Mouse (Mus musculus): ENCODE results near the gene Myo15b. TPM values are rescaled to one million over a fixed set of nuclear protein-coding genes. Genes with fewer than 3 reads are reported as not detected.

The Myo15b gene
- 0.67 and 1.0 TPM in 2 replicates for polyA plus RNA-seq (2015; fragmentation: Nextera tagmentation; extraction: Ambion mirVana)

DNA sequence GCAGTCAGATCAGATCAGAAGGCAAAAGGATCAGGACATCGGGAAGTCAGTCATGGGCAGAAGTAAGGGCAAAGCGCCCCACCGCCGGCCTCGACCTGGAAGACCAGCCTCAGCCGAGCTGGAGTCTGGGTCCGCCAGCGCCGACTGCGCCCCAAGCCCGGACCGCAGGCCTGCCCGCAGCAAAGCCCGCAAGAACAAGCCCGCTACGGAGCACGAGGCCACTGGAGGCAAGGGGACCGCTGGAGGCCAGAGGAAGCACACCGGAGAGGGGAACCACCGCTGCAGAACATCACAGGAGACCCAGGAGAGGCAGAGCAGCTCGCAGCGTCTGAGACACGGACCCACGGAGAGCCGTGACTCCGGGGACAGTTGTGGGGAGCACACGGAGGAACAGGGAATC is at the start of gene Myo15b:
Myo15b (plus strand) TSS at position 53 of the 400 bp plus-strand sequence.
- 9% methylated on average over 27 of the region's 27 CpGs for WGBS
- Histone ChIP-seq H3K27me3 (peaks cover 71% of the 10 kb centered on the region), H3K4me1 (peaks cover 13% of the 10 kb centered on the region), H3K36me3 (no peaks in the 10 kb centered on the region), H3K4me2 (peak within 1 kb of the TSS; percentile 66), H3K9me3 (no peaks in the 10 kb centered on the region), H3K9ac (peak within 1 kb of the TSS; percentile 60), H3K4me3 (peak within 1 kb of the TSS; percentile 44), H3K27ac (no peak within 1 kb of the TSS)
- no peak for ATAC-seq (ENCODE audit: insufficient number of reproducible peaks, insufficient read depth, low FRiP score, low TSS enrichment, low read depth)

DNA sequence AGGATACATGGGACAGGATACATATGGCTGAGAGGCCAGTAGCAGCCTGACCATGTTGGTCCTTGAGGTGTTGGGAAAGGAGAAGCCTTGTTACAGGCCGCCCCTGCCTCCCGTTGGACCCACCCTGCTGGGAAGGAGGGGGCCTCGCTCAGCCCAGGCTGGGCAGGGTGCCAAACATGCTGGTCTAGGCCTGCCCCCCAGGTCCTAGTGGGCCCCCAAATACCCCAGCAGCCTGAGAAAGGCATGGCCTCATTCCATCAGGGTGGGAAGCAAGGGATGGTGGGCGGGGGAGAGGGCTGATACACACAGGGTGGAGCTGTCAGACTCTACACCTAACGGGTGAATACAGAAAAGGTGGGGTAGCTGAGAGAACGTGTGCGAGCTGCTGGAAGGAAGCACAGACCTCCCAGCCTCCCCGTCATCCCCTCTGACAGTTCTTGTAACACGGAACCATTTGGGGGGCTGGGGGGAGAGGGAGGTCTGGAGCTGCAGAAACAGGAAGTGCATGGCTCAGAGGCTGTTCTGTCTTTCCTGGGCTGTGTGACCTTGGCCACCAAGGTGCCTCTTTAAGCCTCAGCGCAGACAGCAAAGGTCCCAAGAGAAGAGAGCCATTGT is 49.4 kb upstream of the Myo15b start:
- ATAC-seq (ENCODE audit: insufficient number of reproducible peaks, insufficient read depth, low FRiP score, low TSS enrichment, low read depth): peak; percentile 29; the same call in 1 of the 2 replicates
- H3K27ac ChIP-seq: peak overlapping the region; percentile 80
- WGBS: 30% methylated on average over 10 of the region's 10 CpGs
- H3K9ac ChIP-seq: peak overlapping the region; percentile 63
- H3K4me3 ChIP-seq: peak overlapping the region; percentile 15
- peaks cover 65% of the 10 kb centered on the region for H3K4me1 ChIP-seq
- H3K9me3 ChIP-seq: no peaks in the 10 kb centered on the region
- peak overlapping the region; percentile 94 for H3K4me2 ChIP-seq
- peaks cover 64% of the 10 kb centered on the region for H3K36me3 ChIP-seq
- no peaks in the 10 kb centered on the region for H3K27me3 ChIP-seq

DNA sequence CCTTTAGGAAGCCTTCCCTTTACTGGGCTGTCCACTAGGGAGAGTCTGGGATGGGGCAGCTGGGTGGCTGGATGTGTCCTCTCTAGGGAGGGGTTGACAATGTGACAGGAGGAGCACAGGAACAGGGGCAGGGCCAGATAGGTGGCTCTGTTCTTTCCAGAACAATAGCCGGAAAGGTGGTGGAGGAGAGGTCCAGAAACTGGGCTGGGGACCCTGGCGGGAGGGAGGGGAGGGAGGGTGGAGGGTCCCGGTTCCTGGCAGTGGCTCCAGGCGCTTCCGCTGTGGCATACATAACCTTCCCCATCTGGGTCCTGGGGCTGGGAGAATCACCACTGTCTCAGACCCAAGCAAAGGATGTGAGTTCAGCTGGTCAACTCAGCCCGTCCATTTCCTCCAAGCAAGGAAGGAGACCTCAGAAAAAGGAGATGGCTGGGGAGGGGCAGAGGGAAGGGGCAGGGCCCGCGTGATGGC is 48.9 kb upstream of the Myo15b start:
- no peaks in the 10 kb centered on the region for H3K9me3 ChIP-seq
- peaks cover 69% of the 10 kb centered on the region for H3K4me1 ChIP-seq
- H3K27ac ChIP-seq: peak overlapping the region; percentile 80
- peaks cover 60% of the 10 kb centered on the region for H3K36me3 ChIP-seq
- H3K9ac ChIP-seq: peak overlapping the region; percentile 63
- no peak for ATAC-seq (ENCODE audit: insufficient number of reproducible peaks, insufficient read depth, low FRiP score, low TSS enrichment, low read depth)
- no peaks in the 10 kb centered on the region for H3K27me3 ChIP-seq
- H3K4me2 ChIP-seq: peak overlapping the region; percentile 94
- WGBS: 60% methylated on average over 8 of the region's 8 CpGs
- H3K4me3 ChIP-seq: peak overlapping the region; percentile 15

DNA sequence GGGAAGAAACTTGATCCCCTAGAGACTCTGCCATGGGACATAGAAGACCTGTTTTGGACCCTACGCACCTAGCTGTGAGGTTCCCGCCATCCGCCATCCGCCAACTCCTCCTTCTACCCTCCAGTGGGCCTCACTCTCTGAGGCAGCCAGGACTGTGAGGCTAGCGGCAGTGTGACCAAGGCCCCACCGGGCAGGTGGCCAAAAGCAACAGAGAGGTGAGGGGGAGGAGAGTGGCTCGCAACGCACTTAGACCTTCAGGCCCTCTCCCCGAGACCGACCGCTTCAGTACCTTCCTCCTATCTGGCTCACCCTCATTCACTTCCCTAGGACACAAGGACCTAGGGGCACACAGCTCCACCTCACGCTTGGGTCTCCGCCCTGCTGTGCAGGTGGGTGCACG is 47.8 kb upstream of the Myo15b start:
- 75% methylated on average over 14 of the region's 14 CpGs for WGBS
- ATAC-seq (ENCODE audit: insufficient number of reproducible peaks, insufficient read depth, low FRiP score, low TSS enrichment, low read depth): no peak
- Histone ChIP-seq H3K4me1 (peaks cover 73% of the 10 kb centered on the region), H3K9ac (peak overlapping the region; percentile 6), H3K36me3 (peaks cover 49% of the 10 kb centered on the region), H3K27ac (peak overlapping the region; percentile 80), H3K27me3 (no peaks in the 10 kb centered on the region), H3K4me3 (peak overlapping the region; percentile 95), H3K9me3 (no peaks in the 10 kb centered on the region), H3K4me2 (peak overlapping the region; percentile 94)

DNA sequence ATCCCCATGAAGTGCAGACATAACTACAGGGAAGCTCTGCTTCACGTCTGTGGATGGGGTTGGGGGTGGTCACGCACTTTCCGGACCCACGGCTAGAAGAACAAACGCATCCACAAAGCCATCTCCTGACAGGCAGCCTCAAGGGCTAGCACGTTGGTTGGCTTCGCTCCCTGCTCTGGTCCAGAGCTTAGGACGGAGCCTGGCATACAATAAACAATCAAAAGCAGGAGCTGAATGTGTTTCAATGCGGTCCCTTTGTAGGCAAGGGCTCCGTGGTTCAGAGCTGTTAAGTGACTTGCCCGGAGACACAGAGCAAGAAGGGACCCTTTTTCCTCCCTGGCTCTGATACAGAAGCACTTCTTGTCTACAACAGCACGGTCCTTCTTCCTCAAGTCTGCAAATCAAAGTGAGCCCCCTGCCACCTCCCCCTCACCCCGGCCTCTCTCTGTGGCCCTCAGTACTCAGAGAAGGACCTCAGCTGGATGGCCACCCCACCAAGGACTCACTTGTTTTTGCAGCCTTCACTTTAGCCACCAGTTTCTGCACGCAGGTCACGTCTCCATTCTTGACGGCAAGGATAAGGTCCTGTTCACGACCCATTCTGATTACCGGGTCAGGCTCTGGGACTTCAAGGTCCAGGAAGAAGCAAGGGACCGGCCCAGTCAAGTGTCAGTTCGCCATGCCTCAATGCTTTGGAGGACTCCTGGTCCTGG is 46.7 kb upstream of the Myo15b start:
- no peak for ATAC-seq (ENCODE audit: insufficient number of reproducible peaks, insufficient read depth, low FRiP score, low TSS enrichment, low read depth)
- WGBS: 78% methylated on average over 20 of the region's 20 CpGs
- H3K4me1 ChIP-seq: peaks cover 77% of the 10 kb centered on the region
- H3K4me3 ChIP-seq: peak overlapping the region; percentile 95
- H3K4me2 ChIP-seq: peak overlapping the region; percentile 94
- H3K27me3 ChIP-seq: no peaks in the 10 kb centered on the region
- H3K9me3 ChIP-seq: no peaks in the 10 kb centered on the region
- H3K27ac ChIP-seq: 0 out of 2 replicates have a peak overlapping the region, but pooled peaks have one; percentile 68
- peak overlapping the region; percentile 88 for H3K9ac ChIP-seq
- peaks cover 41% of the 10 kb centered on the region for H3K36me3 ChIP-seq

DNA sequence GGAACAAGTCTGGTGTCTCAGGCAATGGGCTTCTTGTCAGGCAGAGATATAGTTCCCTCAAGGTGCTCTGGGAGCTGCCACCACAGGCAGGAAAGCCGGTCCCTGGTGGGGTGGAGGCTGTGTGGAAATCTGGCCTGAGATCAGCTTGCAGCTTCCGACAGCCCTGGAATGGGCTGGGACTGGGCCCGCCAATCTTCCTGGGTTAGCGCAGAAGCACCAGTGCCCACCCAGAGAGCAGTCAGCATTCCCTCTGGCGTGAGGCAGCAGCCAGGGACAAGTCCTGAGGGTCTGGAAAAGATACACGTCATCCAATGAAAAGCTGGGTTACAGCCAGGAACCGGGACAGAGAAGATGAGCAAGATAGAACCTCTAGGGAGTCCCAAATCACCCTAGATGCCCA is 46.1 kb upstream of the Myo15b start:
- H3K4me1 ChIP-seq: peaks cover 74% of the 10 kb centered on the region
- H3K36me3 ChIP-seq: peaks cover 39% of the 10 kb centered on the region
- no peak for ATAC-seq (ENCODE audit: insufficient number of reproducible peaks, insufficient read depth, low FRiP score, low TSS enrichment, low read depth)
- no peaks in the 10 kb centered on the region for H3K9me3 ChIP-seq
- peak overlapping the region; percentile 94 for H3K4me2 ChIP-seq
- H3K27ac ChIP-seq: peak overlapping the region; percentile 16; the same call in 1 of the 2 replicates
- 29% methylated on average over 7 of the region's 7 CpGs for WGBS
- H3K9ac ChIP-seq: peak overlapping the region; percentile 88
- peak overlapping the region; percentile 95 for H3K4me3 ChIP-seq
- H3K27me3 ChIP-seq: no peaks in the 10 kb centered on the region

DNA sequence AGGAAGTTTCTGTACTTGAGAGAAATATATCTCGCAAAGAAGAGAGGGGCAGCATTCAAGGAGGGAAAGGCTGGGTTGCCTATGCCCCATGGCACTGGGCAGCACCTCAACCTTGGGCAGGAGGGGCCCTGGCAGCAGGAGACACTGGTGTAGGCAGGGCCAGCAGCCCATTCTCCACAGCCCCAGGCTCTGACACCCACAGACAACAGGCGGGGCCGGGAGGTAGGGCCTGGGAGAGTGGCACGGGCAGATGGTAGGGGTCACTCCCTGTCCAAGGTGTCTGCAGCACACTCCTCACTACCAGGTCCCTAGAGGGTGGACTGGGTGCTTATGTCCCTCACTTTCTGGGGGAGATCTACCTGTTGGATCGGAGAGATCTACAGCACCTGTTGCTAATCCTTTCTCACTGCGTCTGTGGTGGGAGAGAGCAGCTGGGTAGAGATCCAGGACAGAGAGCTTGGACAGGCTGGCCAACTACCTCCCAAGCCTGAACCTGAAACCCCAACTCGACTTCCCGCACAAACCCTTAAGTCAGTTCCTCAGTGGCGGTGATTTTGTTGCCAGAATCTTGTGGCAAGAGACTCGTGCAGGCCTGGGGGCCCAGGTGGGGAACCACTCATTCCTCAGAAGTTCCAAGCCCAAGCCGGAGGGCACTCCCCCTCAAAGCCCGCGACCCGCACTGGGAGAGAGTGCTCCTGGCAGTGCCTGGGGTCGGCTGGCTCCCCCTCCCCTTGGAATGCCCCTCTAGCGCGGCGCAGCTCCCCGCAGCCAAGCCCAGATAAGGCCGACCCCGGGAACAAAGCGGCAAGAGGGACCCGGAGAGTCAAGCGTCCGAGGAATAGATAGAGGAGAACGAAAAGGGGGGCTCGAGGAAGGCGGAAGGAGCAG is 45.4 kb upstream of the Myo15b start:
- Histone ChIP-seq H3K27me3 (no peaks in the 10 kb centered on the region), H3K9me3 (no peaks in the 10 kb centered on the region), H3K4me1 (peaks cover 67% of the 10 kb centered on the region), H3K36me3 (peaks cover 38% of the 10 kb centered on the region), H3K4me3 (peak overlapping the region; percentile 95), H3K4me2 (peak overlapping the region; percentile 94), H3K9ac (peak overlapping the region; percentile 88), H3K27ac (peak overlapping the region; percentile 87)
- 3% methylated on average over 28 of the region's 28 CpGs for WGBS
- ATAC-seq (ENCODE audit: insufficient number of reproducible peaks, insufficient read depth, low FRiP score, low TSS enrichment, low read depth): no peak; the same call in 1 of the 2 replicates

DNA sequence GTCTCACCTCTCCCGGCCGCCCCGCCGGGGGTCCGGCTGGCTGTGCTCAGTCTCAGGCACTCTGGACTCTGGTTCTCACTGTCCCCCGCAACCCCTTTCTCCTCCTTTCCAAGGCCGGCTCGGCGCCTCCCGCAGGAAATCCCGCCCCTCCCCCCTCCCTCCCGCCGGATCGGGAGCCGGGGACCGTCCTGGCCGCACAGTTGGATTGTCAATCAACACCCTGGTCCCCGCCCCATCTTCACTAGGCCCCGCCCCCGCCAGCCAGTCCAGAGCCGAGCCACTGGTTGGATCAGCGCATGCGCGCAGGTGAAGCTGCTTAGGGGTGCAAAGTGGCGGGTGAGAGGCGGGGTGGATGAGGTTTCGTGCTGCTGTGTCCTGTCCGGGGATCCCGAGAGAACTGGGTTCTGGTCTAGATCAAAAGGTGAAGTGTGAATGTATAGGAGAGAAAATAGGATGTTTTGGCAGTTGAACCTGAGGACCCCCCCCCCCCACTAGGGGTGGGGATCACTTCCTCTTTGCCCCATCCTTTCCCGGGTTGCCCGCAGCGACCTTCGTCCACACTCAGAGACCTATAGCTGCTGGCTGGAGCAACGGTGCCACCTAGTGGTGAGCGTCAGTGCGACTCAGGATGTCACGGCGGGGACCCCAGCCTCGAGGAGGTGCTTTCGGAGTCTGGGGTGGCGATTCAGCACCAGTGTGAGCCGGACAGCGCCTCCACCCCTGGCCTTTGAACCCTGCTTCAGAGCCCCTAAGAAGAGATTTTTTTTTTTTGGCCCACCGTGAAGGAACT is 44.5 kb upstream of the Myo15b start, which contains the start of gene Caskin2:
Caskin2 (minus strand) TSS at position 133 of the 790 bp plus-strand sequence.
- Histone ChIP-seq H3K27me3 (no peaks in the 10 kb centered on the region), H3K36me3 (peaks cover 39% of the 10 kb centered on the region), H3K27ac (peak within 1 kb of the TSS; percentile 87), H3K4me3 (peak within 1 kb of the TSS; percentile 95), H3K9me3 (no peaks in the 10 kb centered on the region), H3K9ac (peak within 1 kb of the TSS; percentile 88), H3K4me2 (peak within 1 kb of the TSS; percentile 94), H3K4me1 (peaks cover 58% of the 10 kb centered on the region)
- under 1% methylated on average over 41 of the region's 44 CpGs for WGBS
- peak; percentile 88 for ATAC-seq (ENCODE audit: insufficient number of reproducible peaks, insufficient read depth, low FRiP score, low TSS enrichment, low read depth)

DNA sequence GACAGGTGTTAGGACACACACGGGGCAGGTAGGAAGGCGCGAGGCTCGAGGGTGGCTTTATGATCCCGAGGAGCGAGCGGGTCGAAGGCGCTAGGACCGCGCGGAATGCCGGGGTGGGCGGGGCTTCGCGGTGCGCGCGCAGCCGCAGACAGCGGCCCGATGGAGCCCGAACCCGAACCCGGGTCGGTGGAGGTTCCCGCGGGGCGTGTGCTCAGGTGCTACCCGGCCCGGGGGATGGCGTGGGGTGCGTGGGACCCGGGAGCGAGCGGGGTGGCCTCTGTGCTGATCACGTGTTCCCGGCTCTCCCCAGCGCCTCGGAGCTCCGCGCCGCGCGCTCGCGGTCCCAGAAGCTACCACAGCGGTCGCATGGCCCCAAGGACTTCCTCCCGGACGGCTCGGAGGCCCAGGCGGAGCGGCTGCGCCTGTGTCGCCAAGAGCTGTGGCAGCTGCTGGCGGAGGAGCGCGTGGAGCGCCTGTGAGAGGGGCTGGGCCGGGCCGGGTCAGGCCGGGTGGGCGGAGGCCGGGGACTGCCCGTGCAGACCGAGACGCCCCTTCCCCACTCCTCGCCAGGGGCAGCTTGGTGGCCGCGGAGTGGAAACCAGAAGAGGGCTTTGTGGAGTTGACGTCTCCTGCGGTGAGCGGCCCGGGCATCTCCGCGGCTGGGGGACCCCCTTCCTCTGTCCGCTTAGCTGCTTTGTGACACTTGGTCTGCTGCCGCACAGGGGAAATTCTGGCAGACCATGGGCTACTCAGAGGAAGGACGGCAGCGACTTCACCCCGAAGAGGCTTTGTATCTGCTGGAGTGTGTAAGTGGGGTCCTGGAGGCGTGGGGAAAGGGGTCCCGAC is 43.4 kb upstream of the Myo15b start, which contains the start of gene Tsen54:
Tsen54 (plus strand) TSS at position 120 of the 846 bp plus-strand sequence.
- Histone ChIP-seq H3K27me3 (no peaks in the 10 kb centered on the region), H3K9ac (peak within 1 kb of the TSS; percentile 88), H3K27ac (peak within 1 kb of the TSS; percentile 87), H3K9me3 (no peaks in the 10 kb centered on the region), H3K4me3 (peak within 1 kb of the TSS; percentile 95), H3K4me1 (peaks cover 46% of the 10 kb centered on the region), H3K36me3 (peaks cover 43% of the 10 kb centered on the region), H3K4me2 (peak within 1 kb of the TSS; percentile 94)
- WGBS: under 1% methylated on average over 72 of the region's 84 CpGs
- peak; percentile 34 for ATAC-seq (ENCODE audit: insufficient number of reproducible peaks, insufficient read depth, low FRiP score, low TSS enrichment, low read depth)

DNA sequence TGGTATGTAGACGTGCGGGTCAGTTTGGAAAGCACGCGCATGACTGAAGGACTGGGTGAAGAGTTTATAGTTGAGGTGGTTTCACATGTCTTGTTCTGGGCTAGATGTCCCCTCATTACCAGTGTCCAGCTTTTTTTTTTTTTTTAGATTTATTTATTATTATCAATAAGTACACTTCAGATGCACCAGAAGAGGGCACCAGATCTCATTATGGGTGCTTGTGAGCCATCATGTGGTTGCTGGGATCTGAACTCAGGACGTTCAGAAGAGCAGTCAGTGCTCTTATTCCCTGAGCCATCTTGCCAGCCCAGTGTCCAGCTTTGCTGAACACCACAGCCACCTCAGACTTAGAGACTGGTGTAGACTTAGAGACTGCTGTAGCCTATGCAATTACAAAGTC is 40.9 kb upstream of the Myo15b start:
- no peaks in the 10 kb centered on the region for H3K9me3 ChIP-seq
- peaks cover 46% of the 10 kb centered on the region for H3K36me3 ChIP-seq
- H3K4me1 ChIP-seq: peaks cover 21% of the 10 kb centered on the region
- no peak overlapping the region for H3K9ac ChIP-seq
- H3K27me3 ChIP-seq: no peaks in the 10 kb centered on the region
- no peak for ATAC-seq (ENCODE audit: insufficient number of reproducible peaks, insufficient read depth, low FRiP score, low TSS enrichment, low read depth)
- WGBS: 88% methylated on average over 5 of the region's 5 CpGs
- no peak overlapping the region for H3K4me3 ChIP-seq
- no peak overlapping the region for H3K4me2 ChIP-seq
- H3K27ac ChIP-seq: no peak overlapping the region
